Mouse (Mus musculus) right cerebral cortex, postnatal 14 days (tissue): ENCODE results near the gene Timm17a.

ENCODE experiments used
- DNase-seq: peaks from one replicate; pipeline ENCODE4 v3.0.0; 2022

Gene Timm17a

DNA sequence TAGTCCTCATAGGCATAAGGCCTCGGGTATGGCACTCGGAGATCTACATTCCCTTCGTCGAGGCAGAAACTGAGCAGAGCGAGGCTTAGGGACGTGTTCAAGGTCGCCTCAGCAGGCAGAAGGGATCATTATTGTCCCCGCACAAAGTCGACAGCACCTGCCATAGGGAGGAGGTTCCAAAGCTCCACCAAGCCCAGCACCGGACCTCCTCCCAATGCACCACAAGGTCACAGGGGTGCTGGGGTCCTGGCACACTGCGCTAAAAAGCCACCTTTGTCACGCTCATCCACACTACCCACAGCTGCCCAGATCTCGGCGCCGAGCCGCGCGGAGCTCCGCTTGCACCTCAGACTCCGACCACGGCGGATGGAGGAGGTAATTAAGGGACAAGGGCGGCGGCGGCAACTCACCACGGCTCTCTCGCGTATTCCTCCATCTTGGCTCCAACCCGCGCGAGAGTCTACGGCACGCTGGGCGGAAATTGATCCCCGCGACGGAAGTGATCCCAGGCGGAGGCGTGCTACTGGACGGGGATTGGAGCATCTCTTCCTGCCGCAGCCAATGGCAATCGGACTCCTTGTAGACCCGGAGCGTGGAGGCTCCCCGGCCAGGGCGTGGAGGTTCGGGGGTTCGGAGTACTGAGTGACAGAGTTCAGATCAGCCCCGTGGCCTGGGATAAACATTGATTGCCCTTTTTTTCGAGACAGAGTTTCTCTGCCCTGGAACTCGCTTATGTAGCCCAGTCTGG, at the start of gene Timm17a:
TSS of gene Timm17a (minus strand) at position 495 of the 748 bp plus-strand sequence.
- peak; percentile 95 for DNase-seq

DNA sequence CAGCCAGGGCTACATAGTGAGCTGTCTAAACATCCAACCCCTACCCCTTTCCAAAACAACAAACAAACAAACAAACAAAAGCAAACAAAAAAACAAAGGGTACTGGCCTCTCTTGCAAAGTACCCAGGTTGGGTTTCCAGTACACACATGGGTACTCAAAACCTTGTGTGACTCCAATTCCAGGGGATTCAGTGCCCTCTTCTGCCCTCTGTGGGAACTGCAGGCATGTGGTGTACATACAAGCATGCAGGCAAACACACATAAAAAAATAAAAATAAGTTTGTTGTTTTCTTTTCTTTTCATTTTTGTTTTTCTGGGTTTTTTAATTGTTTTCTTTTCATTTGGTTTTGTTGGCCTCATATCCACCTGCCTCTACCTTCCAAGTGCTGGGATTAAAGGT, 48.5 kb upstream of the Timm17a start:
- DNase-seq: no peak

DNA sequence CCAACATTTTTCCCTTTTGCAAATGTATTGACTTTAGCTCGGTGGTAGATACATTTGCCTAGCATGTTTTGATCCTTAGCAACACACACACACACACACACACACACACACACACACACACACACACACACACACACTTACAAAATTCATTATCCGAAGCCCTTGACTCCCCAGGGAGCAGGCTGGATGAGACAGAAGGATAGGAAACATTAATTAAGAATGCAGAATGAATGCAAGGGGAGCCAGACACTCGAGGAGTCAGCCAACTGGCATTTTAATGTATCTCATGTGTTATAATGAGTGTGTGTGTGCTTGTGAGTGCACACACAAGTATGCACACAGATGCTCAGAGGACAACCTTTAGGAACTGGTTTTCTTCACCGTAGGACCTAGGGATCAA, 47.9 kb upstream of the Timm17a start:
- DNase-seq: no peak

- no peak for DNase-seq
Observed at GRCm38 (mm10) chr1:135359071-135359470, 45.5 kb upstream of the Timm17a start.

GRCm38 (mm10) chr1:135351953-135352352, 38.4 kb upstream of the Timm17a start:
- DNase-seq: no peak

- peak; percentile 30 for DNase-seq
Observed at GRCm38 (mm10) chr1:135347498-135348169, 34.1 kb upstream of the Timm17a start.

DNA sequence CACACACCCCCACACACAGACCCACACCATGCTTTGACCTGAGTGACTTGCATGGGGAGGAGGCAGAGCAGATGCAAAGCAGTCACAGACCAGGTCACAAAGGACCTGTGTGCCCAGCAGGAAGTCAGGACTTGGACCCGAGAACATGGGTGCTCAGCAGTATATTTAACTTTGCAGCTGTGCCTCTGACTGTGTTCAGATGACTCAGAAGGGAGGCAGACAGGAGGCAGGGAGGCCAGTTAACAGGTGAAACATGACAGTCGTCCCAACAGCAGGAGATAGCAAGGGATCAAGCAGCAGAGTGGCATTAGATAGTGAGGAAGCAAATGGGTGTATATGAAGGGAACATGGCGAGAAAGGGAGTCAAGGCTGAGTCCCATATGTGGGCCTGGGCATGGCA, 33.3 kb upstream of the Timm17a start:
- no peak for DNase-seq

GRCm38 (mm10) chr1:135344026-135344425, 30.4 kb upstream of the Timm17a start:
- DNase-seq: no peak

DNA sequence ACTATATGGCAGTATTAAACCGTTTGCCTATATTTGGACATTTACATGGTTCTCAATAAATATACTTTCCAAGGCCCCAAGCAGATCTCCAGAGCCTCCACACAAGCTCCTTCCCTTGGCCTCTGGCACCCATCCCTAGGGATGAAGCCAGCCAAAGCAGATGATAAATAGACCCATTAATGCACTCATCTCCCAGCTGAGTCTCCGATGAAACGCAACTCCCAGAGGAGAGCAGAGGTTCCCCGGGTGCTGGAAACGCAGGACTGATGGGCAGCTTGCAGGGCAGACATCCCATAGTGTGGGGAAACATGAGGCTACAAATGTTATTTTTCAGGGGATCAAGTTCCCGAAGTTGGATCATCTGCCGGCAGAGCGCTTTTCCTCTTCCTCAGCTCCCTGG, 28.4 kb upstream of the Timm17a start:
- no peak for DNase-seq

- no peak for DNase-seq
Observed at GRCm38 (mm10) chr1:135330578-135330977, 17.0 kb upstream of the Timm17a start.

DNA sequence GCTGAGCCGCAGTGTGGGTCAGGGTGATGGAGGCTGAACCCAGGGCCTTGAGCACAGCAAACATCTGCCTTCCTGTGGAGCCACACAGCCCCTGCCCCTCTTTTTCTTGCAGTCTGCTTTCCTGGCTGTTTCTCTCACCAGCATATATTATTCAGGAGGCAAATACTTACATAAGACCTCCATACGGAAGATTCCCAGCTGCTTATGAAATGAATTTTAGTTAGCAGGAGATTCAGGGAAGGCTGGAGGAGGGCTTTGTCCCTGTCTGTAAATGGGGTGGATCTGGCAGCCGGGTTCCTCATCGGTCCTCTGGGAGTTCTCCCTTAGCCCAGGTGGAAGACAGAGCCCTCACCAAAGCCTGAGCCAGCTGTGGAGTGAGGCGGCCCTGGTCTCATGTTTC, 14.8 kb upstream of the Timm17a start:
- DNase-seq: no peak

- no peak for DNase-seq
Observed at GRCm38 (mm10) chr1:135325934-135326333, 12.4 kb upstream of the Timm17a start.

GRCm38 (mm10) chr1:135324571-135324970, 11.0 kb upstream of the Timm17a start, which contains the start of gene Lmod1:
Gene Lmod1 (plus strand): TSS chr1:135324807.
- DNase-seq: peak; percentile 18

DNA sequence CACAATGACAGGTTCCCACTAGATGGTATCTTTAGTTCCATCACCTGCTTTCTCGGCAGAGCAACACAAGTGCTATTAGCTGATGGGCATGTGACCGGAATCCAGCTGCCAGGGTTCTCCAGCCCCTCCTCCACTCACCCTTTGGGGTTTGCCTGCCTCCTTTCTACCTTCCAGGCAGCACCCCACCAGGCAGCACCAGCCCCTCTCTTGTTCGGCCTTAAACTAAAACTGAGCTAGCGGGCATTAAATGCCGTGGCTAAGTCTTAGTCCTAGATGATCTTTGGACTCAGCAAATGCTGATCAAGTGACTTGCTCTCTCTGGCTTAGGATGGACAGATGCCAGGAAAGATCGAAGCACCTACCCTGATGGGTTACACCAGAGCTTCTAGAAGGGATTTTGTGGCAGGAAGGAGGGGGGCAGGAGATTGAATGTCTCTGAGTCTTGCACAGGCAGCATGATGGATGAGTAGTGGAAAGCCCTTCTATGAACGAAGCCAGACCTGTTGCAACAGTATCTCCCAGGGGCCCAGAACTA, 9.9 kb upstream of the Timm17a start:
- no peak for DNase-seq

DNA sequence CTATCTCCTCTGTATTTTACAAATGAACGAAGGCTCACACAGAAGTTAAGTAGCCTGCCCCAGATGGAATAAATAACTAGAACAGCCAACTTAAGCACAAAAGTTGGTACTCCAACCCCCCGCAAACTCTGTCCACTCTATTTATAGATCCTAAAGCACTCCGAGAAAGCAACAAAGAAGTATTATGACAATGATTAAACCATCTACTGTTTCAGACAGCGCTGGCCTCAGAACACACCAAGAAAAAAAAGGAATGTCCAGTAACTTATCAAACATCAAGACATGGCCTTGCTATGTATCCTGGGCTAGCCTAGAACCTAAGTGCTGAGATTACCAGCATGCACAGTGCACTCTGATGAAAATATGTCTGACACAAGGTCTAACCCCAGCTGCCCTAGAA, 1.4 kb downstream of the Timm17a start:
- DNase-seq: no peak

GRCm38 (mm10) chr1:135311356-135311755, 2.2 kb downstream of the Timm17a start:
- DNase-seq: no peak

- DNase-seq: no peak
Observed at GRCm38 (mm10) chr1:135290908-135291307, 22.7 kb downstream of the Timm17a start.

DNA sequence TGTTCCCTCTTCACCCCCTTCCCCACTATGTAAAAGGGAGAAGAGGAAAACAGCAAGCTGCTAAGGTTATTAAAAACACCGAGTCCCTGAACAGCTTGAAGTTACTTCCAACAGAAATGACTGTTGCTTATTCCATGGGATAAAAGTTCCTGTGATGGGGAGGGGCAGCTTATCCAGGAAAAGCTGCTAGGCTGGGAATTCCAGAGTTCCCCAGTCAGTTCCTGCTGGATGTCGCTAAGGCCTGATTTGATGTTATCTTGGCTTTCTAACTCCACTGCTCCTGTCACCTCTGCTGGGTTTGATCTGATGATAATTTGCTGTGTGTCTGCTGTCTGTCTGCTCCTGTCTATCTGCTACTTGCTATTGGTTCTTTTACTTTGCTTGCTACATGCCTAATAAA, 27.3 kb downstream of the Timm17a start:
- no peak for DNase-seq

DNA sequence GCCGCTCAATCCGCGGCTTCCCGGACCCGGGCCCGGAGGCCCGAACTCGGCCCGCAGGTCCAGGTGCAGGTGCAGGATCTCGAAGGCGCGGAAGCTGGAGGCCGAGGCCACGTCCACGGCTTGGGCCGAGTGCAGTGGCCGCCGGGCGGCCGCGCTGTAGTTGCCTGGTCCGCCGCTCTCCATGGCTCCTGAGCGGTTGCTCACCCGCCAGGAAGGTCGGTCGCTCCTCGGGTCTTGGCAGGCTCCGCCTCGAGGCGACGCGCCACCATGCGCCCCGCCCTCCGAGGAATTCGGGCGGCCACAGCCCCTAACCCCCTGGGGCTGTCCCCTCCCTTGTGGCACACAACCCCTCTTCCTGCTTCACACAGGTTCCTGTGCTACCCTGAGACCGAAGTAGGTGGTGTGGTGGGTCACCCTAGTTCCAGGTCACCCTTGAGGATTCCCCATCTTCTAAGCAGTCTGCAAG, 29.7 kb downstream of the Timm17a start, which contains the start of gene Rnpep:
TSS of gene Rnpep (minus strand) at position 259 of the 466 bp plus-strand sequence.
- peak; percentile 69 for DNase-seq

DNA sequence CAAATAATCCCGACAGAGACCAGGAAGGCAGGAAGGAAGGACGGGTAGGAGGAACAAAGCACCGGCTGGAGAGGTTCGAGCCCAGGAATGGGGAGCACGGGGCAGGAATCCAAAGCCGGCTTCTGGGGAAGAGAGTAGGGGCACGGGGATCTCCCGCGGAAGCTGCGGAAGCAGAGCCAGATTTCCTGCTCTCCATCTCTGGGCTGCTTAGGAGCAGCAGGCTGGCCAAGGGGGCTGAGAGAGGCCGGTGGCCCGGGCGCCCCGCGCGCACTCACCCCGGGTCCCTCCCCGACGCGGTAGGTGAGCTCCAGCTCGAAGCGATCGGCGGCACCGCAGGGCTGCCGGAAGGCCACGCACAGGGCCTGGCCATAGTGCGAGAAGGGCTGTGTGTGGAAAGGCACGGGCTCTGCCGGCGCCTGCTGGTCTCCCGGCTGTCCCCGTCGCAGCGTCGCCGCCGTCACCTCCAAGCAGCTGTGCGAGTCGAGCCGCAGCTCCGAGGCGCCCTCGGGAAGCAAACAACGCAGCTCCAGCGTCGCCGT, 30.2 kb downstream of the Timm17a start:
- DNase-seq: peak; percentile 13

DNA sequence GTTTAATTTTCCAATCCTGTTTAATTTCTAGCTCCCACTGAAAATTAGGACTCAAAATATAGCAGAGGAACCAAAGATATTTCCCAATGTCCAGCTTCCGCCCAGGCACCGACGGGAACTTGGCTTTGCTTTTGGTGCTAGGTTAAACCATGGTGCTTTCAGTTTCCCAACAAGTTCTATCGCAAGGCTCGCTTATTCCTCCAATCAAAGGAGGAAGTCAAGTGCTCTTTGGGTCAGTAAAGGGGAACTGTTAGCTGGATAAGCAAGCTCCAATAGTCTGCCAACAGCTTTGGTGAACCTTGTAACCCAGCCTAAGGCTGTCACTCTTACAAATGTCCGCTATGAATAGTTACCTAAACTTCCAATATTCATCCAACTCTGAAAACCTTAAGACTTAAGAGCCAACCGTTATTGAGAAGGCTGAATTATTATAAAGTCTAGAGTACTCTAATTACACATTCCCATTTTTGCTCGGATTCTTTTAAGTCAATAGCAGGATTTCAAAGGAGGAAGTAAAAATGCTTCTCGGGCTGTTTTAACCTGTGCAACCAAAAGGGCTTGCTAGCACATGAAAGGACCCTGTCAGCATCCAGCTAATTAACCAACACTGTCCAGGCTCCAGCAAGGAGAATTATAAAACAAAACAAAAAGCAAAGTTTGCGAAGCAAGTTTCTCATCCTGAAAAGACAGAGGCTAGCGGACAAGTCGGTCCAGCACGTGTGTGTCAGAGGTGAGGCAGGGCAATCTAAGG, 30.9 kb downstream of the Timm17a start:
- no peak for DNase-seq

GRCm38 (mm10) chr1:135281841-135282240, 31.7 kb downstream of the Timm17a start:
- no peak for DNase-seq

- DNase-seq: peak; percentile 56
Observed at GRCm38 (mm10) chr1:135280646-135281045, 32.9 kb downstream of the Timm17a start.
